23 mouse cellular contexts compared by ENCODE assay signal in the genomic region with DNA sequence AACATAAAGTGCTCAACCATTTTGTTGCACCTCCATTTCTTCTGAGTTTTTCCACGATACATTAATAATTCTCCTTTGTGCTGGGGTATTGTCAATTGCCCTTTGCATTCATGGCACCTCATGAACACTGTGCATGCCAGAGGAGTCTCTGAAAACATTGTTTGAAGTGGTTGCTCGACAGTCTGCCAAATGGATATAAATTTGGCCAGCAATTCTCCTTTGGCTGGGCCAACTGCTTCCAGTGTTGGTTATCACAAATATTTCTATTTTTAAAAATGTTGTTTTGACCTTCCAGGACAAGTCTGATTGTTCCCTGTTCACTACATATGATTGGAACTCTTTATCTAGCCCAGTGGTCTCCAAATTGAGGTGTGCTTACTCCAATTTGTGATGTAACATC.
"Had no signal": no experiment of that assay in that cellular context is flagged by ENCODE, and none has a peak within 500 bp of the region (broad histone marks: within the 10 kb centered on the region; RNA-seq: fewer than 3 reads in every experiment).

No protein-coding gene starts in this region.

- H3K36me3 ChIP-seq: limb, embryonic 12.5 days; limb, embryonic 15.5 days; midbrain, embryonic 10.5 days; midbrain, embryonic 13.5 days; neural tube, embryonic 13.5 days; stomach, embryonic 15.5 days had no signal

- DNase-seq: kidney, adult 9 months; kidney, postnatal 14 days; kidney, postnatal 4 days; left cerebral cortex, postnatal 4 days; liver, postnatal 0 days; lung, embryonic 14.5 days; retina, postnatal 1 day; right cerebral cortex, postnatal 25 days; spleen, adult 18-20 months; thymus, adult 18-20 months; thymus, postnatal 36 days had no signal

- H3K9ac ChIP-seq: limb, embryonic 12.5 days; limb, embryonic 15.5 days; liver, embryonic 14.5 days; liver, postnatal 0 days; lung, embryonic 14.5 days; midbrain, embryonic 13.5 days; neural tube, embryonic 13.5 days; stomach, embryonic 15.5 days had no signal

- H3K9me3 ChIP-seq: limb, embryonic 12.5 days; limb, embryonic 15.5 days; megakaryocyte, embryonic 14.5 days; midbrain, embryonic 10.5 days; midbrain, embryonic 13.5 days; neural tube, embryonic 13.5 days; stomach, embryonic 15.5 days had no signal

- H3K4me2 ChIP-seq: limb, embryonic 12.5 days; limb, embryonic 15.5 days; liver, embryonic 11.5 days; lung, embryonic 14.5 days; midbrain, embryonic 13.5 days; neural tube, embryonic 13.5 days; stomach, embryonic 15.5 days had no signal

- H3K4me3 ChIP-seq: limb, embryonic 12.5 days; limb, embryonic 15.5 days; megakaryocyte, embryonic 14.5 days; midbrain, embryonic 10.5 days; midbrain, embryonic 13.5 days; myocyte; neural tube, embryonic 13.5 days; stomach, embryonic 15.5 days had no signal

- H3K27me3 ChIP-seq: limb, embryonic 12.5 days; limb, embryonic 15.5 days; megakaryocyte, embryonic 14.5 days; midbrain, embryonic 13.5 days; neural tube, embryonic 13.5 days; stomach, embryonic 15.5 days had no signal

- H3K27ac ChIP-seq: limb, embryonic 12.5 days; limb, embryonic 15.5 days; liver, embryonic 14.5 days; midbrain, embryonic 10.5 days; midbrain, embryonic 13.5 days; neural tube, embryonic 13.5 days; stomach, embryonic 15.5 days had no signal

- H3K4me1 ChIP-seq: limb, embryonic 15.5 days; megakaryocyte, embryonic 14.5 days; midbrain, embryonic 13.5 days; neural tube, embryonic 13.5 days; stomach, embryonic 15.5 days had no signal

- ATAC-seq: liver, postnatal 0 days; lung, postnatal 0 days; midbrain, embryonic 13.5 days; midbrain, embryonic 16.5 days had no signal
